Mouse (Mus musculus) right cerebral cortex, adult 18-20 months (tissue): Measurements from ENCODE around the gene Flywch1.
"Not testable (repeated sequence)": the region's sequence is repeated elsewhere in the genome, so short reads cannot be mapped to it uniquely, and the experiment has no call there.

ENCODE experiments used
- DNase-seq: peaks from one replicate; pipeline ENCODE4 v3.0.0; 2022; ENCODE audit warnings: mixed read lengths

The Flywch1 gene

GRCm38 (mm10) chr17:23777141-23777540 is 5.7 kb upstream of the Flywch1 start:
- DNase-seq = no peak

GRCm38 (mm10) chr17:23776216-23776615 is 4.8 kb upstream of the Flywch1 start:
- no peak for DNase-seq

DNA sequence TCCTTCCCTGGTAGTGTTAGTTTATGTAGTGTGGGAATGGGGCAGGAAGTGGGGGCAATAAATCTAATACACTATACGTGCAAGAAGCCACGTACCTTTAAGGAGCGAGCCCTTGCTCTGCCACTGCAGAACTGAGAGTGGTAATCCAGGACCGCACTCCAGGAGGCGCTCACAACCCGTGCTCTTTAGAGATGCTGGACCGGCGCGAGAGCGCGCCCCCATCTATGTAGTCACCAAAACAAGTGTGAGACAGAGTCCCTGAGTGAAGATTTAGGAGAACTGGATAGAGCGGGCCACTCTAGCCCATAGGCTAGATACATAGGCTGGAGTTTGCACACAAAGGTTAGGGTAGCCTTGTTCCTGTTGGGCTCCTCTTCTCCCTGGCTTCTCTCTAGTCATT is 2.7 kb upstream of the Flywch1 start:
- DNase-seq = peak; percentile 79

GRCm38 (mm10) chr17:23773676-23774075 is 2.3 kb upstream of the Flywch1 start:
- no peak for DNase-seq

- not testable (repeated sequence) for DNase-seq
Observed at GRCm38 (mm10) chr17:23772219-23772556, 786 bp upstream of the Flywch1 start.

DNA sequence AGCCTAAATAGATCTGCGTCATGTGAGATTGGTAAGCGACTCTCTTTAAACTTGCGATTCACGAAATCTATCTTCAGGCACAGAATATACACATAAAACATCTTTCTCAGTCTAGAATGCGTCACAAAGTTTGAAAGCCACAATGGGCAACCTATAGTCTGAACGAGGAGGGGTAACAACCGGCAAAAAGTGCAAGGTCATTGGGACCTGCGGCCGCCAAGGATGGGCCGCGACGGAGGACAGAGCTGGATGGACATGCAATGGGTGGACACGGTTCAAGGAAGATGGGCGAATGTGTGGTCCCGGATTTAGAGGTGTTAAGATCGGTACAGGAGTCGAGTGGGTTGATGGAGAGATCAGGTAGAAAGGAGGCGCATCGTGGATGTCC is 512 bp downstream of the Flywch1 start:
- DNase-seq = no peak

DNA sequence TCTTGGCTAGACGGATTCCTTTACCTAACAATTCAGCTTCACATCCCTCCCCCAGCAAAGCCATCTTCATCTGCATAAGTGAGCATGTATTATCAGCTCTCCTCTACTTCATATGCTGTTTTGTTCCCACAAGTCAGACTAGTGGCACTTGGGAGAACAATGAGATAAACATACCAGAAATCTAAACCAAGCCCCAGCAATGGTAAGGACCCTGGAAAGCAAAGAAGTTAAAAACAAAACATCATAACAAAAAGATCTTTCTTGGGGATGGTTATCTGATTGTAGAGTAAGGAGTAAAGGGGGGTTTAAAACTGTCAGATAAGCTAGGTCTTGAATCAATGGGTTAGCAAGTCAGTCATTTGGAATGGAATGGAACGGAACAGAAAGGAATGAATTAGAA is 909 bp downstream of the Flywch1 start:
- DNase-seq = no peak

DNA sequence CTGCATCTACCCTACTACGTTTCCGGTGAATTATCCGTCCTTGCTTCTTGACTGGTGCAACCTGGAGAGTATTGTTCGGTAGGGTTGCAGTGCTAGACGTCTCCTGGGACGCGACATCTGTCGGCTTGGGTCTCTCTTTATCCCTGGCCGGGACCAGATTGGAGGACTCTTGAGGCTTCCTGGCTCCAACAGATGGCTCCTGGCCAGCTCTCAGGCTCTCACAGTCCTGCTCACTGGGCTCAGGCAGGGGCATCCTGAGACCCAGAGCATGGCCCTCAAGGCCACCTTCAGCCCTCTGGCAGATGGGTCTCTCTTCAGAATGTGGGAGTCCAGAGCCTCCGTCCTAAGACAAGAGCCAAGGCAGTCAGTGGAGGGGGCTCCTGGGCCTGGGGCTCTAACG is 8.4 kb downstream of the Flywch1 start:
- no peak for DNase-seq

DNA sequence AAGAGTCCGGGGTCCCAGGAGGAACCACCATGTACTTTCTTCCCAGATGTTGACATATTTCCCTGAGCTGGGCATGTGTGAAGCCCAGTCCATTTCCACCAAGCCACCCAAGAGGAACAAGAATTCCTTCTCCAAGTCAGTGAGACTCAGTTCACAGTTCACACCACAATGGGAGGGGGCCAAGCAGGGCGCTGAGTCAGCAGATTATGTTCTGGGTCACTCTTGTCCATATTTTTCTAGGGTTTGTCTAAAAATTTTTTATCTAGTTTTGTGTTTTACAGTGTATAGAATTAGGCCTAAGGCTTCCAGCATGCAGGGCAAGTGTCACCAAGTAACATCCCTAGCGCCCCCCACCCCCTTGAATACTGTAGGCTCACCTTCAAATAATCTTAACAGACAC is 10.2 kb downstream of the Flywch1 start:
- no peak for DNase-seq

DNA sequence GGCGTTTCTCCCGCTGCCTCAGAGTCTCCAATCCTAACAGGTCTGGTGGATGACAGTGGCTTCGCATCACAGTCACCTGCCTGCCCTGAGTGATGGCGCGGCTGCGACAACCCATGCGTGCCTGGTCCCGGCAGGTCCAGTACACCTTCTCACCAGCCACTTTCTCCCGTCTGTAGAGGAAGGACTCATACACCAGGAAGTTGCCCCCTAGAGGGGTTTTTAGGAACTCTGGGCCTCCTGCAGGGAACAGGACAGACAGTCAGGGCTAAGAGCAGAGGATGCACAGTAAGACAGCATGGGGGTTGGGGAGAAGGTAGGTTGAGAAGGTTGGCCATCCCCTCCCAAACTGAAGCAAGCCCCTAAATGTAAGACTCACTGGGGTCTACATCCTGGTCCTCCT is 11.2 kb downstream of the Flywch1 start:
- DNase-seq = no peak

DNA sequence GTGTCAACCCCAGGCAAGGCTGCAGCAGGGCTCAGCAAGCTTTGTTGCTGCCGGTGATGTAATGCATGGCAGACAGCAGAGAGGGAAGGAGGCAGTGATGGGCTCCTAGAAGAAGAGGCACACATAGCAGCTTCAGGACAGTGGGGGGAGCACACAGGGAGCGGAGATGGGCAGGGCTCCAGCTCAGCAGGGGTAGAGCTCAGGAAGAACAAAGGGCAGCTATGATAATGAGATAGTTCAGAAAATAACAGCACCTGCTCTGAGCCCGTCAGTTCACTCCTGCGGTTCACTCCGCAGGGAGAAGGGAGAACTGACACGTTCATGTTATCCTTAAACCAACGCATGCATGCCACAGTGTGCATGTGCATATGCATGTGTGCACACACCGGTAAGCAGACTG is 12.6 kb downstream of the Flywch1 start:
- DNase-seq = no peak

GRCm38 (mm10) chr17:23757581-23757980 is 13.8 kb downstream of the Flywch1 start:
- no peak for DNase-seq

DNA sequence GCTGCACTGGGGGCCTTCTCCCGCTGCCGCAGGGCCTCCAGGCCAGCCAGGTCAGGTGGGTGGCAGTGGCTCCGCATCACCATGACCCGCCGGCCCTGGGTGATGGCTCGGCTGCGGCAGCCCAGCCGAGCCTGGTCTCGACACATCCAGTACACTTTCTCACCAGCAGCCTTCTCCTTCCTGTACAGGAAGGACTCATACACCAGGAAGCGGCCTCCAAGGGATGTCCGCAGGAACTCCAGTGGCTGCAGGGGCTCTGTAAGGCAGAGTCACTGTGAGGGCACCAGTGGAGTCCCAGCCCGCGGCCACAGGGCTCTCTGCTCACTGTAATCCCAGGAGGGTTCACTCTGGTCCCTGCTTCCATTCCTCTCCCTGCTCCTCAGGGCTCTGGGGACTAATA is 15.7 kb downstream of the Flywch1 start:
- DNase-seq = no peak

DNA sequence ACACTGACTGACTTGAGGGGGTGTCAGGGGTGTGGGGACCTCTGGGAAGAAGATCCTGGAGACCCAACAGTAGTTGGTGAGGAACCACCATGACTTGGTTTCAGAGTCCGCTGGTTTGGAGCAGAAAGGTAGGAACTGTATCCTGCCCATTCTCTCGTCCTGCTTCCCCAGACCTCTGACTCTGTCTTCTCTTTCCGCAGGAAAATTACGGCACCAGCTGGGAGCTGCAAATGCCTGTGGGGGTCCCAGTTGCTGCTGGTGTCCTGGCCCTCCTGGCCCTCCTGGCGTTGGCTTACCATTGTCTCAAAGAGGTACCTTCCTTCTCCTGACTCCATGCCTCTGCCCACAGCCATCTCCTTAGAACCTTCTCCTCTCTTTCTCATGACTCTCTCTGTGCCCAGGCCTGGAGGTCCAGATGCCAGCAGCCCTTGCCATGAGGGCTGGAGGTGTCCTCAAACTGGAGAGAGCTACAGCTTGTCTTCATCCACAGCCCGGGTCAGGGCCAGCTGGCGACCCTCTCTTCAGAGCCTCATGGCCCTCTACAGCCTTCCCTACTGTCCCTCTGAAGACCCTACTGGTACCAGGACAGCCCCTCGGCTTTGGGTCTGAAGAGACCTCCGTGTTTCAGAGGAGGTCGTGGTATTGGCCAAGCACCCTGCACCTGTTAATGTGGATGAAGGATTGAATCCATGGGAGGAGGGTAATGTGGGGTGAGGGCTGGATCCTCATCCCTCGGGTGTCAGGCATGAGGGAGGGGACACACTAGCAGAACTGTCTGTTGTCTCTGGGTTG is 21.8 kb downstream of the Flywch1 start:
- DNase-seq = no peak

DNA sequence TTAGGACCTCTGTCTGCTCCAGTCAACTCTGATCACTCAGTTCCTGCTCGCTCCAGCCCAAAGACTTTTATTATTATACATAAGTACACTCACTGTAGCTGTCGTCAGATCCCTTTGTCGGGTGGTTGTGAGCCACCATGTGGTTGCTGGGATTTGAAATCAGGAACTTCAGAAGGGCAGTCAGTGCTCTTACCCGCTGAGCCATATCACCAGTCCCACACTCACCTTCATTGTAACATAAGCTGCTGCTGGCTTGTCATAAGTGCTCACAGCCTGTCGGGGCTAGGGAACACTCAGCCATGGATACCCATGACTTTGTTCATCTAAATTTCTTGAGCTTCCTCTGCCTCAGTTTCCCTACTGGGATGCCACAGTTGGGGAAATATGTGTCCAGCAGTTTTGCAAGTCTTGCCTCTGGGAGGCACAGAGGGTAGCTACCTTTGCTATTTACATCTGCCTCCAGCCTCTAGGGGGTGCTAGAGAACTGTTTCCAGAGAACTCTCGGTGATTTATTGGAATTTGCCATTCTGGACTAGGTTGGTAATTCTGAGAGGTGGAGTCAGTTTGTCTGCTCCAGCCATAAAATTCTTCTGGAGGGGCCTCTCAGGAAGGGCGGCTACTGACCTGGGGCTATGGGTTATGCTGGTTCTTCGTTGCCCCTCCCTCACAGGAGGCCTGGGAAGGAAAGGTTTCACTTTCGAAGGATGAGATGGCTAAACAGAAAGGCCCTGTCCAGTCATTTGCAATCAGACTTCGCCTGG is 22.6 kb downstream of the Flywch1 start:
- peak; percentile 75 for DNase-seq

- DNase-seq = no peak
Observed at GRCm38 (mm10) chr17:23748026-23748425, 23.4 kb downstream of the Flywch1 start.

GRCm38 (mm10) chr17:23747471-23747870 is 23.9 kb downstream of the Flywch1 start:
- DNase-seq = no peak

- DNase-seq = no peak
Observed at GRCm38 (mm10) chr17:23746767-23747166, 24.6 kb downstream of the Flywch1 start.

- no peak for DNase-seq
Observed at GRCm38 (mm10) chr17:23746311-23746710, 25.1 kb downstream of the Flywch1 start.

GRCm38 (mm10) chr17:23745301-23746251 is 25.8 kb downstream of the Flywch1 start, which contains the start of gene Kremen2:
Gene Kremen2 (minus strand): TSS chr17:23745833.
- no peak for DNase-seq

- no peak for DNase-seq
Observed at GRCm38 (mm10) chr17:23744651-23745050, 26.8 kb downstream of the Flywch1 start.

DNA sequence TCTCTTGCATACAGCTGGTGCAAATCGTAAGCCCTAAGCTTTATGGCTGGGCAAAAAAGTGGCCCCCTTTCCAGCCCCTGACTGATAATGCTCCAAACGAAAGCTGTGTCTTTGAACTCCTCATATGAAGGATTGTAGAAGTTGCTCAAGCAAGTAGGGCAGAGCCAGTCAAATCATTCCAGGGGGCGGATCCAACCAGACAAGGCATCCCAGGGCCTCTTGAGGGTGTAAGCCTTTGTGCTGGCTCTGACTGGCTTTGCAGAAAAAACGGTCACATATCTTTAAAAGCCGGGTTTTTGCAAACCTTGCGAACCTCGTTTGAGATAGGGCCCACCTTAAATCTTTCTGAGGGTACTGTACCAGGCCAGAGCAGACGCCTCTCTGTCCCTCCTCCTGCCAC is 27.3 kb downstream of the Flywch1 start:
- DNase-seq = no peak

- DNase-seq = no peak
Observed at GRCm38 (mm10) chr17:23742941-23743340, 28.5 kb downstream of the Flywch1 start.
